Mouse (Mus musculus): ENCODE data around the gene Hmgn1.
"Not testable (repeated sequence)": the region's sequence is repeated elsewhere in the genome, so short reads cannot be mapped to it uniquely, and the experiment has no call there.

The Hmgn1 gene

DNA sequence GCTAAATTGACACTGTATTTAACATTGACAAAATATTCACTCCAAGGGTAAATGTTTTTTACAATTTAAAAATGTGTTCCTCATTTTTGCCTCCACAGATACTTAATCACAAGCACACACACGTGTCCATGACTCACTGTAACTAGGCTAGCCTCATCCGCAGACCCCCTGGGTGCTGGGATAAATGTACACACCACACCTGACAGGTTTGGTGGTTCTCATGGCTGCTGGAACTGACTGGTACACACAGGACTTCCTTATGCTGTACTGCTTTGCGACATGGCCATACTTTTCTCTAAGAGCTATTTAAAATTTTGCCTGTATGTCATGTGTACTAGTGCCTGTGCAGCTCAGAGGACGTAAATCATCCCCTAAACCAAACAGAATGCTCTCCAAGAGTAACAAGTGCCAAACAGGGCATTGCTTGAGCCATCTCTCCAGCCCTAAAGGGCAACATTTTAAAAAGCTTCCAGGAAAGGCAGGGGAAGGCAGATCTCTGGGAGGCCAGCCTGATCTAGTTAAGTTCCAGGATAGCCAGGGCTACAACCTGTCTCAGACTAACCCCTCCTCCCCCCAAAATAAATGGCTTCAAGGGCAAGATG is 7.4 kb downstream of the Hmgn1 start:
- DNase-seq, result no peak

DNA sequence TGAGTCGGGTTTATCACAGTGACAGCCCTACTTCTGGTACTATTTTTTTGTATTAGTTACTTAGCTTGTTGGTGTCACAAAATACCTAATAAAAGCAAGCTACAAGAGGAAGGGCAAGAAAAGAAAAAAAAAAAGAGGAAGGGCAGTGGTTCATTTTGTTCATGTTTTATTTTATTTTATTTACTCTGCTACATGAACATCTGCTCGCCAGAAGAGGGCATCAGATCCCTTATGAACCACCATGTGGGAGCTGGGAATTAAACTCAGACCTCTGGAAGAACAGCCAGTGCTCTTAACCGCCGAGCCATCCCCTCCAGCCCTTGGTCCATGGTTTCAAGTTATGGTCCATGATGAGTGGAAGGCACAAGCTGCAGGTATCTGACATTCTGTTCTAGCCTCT is 12.8 kb downstream of the Hmgn1 start:
- DNase-seq, result no peak

DNA sequence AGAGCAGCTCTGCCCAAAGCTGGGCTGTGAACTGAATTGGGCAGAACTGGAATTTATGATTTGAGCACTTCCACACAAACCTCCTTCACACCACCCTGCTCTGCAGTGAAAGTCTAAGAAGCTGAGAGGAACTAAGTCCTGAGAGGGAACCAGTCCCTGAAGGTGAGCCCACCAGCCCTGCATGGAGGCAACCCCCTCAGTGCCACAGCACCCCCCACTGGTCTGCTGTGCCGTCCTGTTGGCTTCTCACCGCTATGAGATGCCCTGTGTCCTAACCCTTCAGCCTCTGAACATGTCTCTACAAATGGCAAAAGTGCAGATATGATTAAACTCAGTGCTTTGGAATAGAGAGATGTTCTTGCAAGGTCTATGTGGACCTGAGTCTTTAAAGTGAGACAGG is 14.8 kb downstream of the Hmgn1 start:
- DNase-seq, result no peak

DNA sequence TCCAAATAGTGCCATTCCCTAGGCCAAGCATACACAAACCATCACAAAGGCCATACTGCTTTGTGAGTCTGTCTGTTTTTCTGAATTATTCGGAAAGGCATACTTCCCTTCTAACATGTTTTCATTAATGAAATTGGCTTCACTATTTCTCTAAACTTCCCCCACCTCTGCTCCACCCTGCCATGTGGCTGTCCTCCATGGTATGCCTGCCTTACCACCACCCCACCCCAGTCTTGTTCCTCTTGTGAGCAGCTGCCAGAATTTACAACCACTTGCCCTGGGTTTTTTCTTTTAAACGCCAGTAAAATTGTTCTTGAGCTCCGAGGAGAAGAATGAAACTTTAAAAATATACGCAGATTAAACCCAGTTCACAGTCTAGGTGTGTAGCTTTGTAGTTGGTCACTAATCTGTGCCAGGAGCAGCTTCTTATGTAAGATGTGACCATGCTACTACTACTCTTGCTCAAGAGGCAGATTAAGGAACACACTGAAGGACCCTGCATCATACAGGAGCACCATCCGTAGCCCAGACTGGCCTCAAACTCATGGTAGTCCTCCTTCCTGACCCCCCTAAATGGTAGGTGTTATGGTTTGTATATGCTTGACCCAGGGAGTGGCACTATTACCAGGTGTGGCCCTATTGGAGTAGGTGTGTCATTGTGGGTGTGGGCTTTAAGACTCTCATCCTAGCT is 16.7 kb downstream of the Hmgn1 start:
- DNase-seq, result no peak

- no peak for DNase-seq
Observed at GRCm38 (mm10) chr16:96109673-96110072, 17.9 kb downstream of the Hmgn1 start.

GRCm38 (mm10) chr16:96103036-96103435 is 24.5 kb downstream of the Hmgn1 start:
- no peak for DNase-seq

DNA sequence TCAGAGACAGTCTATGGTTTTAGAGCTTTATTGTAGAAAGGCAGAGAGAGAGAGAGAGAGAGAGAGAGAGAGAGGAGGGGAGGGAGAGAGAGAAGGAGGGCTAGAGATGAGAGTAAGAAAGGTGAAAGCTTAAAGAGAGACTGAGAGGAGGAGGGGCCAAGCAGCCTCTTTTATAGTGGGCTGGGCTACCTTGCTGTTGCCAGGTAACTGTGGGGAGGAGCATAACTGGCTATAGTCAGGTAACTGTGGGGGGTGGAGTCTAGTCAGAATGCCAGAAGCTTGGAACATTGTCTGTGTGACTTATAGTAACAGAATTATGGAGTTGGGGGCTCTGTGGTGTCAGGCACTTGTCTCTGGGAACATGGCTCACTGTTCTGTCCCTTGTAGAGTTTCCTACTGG is 29.7 kb downstream of the Hmgn1 start:
- DNase-seq, result not testable (repeated sequence)

GRCm38 (mm10) chr16:96095966-96096365 is 31.6 kb downstream of the Hmgn1 start:
- DNase-seq, result no peak

GRCm38 (mm10) chr16:96091515-96092504 is 35.7 kb downstream of the Hmgn1 start:
- no peak for DNase-seq

DNA sequence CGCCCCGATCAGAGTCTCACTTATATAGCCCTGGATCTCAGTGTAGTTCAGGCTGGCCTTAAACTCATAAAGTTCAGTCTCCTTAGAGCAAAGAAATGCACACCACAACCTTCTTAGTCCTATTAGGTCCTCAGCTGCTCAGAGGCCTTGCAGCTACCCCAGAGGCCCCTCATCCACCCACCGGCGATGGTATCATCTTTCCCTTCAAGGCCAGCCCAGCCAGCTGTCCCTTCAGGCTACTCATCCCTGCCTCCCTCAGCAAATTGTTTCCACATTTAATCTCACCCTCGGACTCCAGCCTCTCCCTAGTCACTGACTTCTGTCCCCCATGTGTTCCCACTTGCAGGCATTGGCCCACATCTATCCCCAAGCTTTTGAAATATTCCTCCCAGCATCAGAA is 39.4 kb downstream of the Hmgn1 start:
- DNase-seq, result no peak

- no peak for DNase-seq
Observed at GRCm38 (mm10) chr16:96087436-96087835, 40.1 kb downstream of the Hmgn1 start.

DNA sequence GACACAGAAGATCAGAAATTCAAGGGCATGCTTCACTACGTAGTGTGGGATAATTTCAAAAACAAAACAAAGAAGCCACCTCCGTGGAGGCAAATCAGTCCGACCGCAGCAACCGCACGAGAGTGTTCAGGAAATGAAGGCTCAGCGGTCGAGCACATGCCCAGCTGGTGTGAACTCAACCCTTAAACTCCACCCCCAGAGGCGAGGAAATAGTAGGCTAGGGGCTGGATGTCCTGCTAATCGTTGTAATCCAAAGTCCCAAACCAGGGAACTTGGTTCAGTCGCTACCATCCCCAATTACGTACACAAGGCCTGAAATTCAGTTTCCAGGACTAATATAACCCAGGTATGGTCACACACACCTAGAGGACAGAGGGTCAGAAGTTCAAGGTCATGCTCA is 40.5 kb downstream of the Hmgn1 start:
- no peak for DNase-seq

DNA sequence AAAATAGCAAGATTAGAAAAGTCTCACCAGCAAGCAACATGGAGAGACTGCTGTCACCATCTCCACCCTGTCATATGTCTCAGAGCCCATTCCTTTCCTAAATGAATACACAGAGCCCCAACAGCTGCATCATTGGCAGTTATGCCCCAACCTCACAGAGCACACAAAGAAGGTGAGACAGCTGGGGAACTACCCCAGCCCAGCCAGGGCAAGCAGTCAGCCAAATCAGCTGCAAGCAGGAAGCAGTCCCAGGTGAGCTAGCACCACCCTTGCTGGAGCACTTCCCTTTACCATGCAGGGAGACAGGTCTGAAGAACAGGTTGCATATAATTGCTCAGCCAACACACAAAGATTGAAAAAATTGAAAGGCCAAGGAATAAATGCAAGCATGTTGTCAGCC is 41.9 kb downstream of the Hmgn1 start:
- no peak for DNase-seq

DNA sequence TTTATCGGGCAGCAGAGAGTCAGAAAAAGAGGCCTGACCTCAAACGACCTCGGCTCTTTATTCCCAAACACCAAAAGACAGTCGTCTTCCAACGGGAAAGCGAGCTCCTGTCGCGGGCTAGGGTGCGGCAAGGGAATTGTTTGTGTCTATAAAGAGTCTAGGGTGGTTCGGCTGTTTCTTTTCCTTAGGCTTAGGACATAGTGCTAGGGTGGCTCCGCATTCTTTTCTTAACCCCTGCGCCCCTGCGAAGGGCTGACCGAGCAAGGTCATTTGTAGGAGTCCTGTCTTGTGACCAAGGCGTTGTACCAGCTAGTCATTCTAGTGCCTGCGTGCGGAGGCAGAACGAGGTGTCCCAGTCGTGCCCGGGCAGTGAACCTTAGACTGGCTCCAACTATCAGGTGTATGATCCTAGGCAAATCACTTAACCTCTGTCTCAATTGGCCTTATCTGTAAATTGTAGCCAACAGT is 44.3 kb downstream of the Hmgn1 start:
- peak in 1 of 2 experiments; percentile 65 for DNase-seq

DNA sequence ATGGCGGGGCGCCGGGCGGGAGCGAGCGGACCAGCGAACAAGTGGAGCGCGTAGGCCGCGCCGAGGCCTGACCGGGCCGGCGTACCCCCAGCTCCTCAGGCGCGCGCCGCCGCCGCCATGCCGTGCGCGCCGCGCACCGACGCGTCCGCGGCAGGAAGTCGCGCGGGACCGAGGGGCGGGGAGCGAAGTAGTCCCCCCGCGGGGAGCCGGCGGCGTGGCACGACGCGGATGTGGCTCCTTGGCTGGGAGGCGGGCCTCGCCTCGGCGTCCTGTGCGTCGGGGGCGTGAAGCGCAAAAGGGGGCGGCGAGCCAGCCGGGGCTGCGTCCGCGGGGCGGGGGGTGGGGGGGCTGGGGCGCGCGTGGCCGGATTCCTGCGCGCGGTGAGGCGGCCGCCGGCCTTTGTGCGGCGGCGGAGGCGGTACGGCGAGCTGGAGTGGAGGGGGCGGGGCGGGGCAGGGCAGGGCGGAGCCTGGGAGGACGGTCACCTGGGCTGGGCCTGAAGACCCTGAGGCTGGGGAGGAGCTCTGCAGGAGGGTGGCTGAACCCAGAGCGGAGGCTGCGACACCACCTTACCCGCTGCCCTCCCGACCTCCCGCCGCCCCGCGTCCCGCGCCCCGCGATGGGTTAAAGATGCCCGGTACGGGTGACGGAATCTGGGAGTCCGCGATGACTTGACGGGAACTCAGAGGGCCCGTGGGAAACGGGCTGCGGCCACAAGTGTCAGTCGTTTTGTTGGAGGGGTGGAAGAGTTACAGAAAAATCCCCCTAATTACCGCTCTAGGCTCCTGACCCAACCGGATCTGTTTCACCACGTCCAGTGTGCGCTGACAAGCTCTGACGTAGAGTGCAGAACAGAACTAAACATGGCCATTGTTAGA is 45.0 kb downstream of the Hmgn1 start, which contains the start of gene Brwd1:
Gene Brwd1, minus strand, starts transcription at position 226 of the 878 bp plus-strand sequence.
- DNase-seq, result peak; percentile 90 to 95

GRCm38 (mm10) chr16:96081742-96082241 is 45.7 kb downstream of the Hmgn1 start:
- peak; percentile 71 to 83 for DNase-seq

DNA sequence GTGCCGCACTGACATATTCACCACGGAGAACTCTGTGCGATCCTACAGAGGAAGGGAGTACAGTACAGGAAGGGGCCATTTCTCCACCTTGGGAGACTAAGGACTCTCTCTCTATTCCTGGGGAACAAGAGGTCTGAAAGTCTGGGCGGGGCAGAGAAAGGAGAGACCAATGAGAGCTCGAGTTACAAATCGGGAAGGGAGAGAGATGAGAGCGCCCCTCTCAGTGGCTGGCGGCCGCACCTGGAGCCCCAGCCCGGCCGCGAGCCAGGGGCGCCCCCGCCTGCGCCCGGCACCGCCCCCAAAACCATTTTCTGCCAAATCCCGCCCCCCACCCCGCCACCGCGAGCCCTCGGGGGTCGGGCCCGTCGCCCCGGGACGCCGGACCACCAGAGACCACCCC is 46.2 kb downstream of the Hmgn1 start:
- DNase-seq, result peak; percentile 90 to 92

DNA sequence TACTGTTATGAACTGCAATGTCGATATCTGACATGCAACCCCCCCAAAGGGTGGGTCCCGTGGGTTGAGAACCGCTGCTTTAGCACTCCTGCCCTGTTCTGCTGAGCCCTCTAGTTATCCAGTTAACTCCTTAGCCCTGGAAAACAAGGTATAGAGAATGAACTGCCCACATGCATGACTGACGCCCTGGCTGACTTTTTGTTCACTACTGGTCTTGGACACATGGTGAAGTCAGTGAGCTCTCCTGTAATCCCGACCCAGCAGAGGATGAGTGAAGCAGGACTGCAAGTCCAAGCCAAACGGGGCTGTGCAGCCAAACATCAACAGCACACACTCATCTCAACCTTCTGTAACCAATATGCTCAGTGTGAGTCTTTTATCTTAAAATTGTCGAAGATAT is 47.0 kb downstream of the Hmgn1 start:
- no peak for DNase-seq

Data from kidney, postnatal 4 days (tissue).